Mouse (Mus musculus) left cerebral cortex, postnatal 14 days (tissue): ENCODE data around the gene Fignl1. TPM values are rescaled to one million over a fixed set of nuclear protein-coding genes. Genes with fewer than 3 reads are reported as not detected.
A peak's percentile ranks its signal among the peaks of the same experiment; 100 is the strongest.

ENCODE experiments used
- DNase-seq, 2 experiments: peaks; one replicate each; pipeline ENCODE4 v3.0.0; 2021 to 2022; ENCODE audit warnings: low spot score in 2 of 2, mixed read lengths in 1 of 2
- intact Hi-C: fragments of 180-260 bp; cut with DNase I; formaldehyde crosslinking; loops from one replicate; pipeline ENCODE4 v1.15.1; 2025
- total RNA-seq, 2 experiments: library from RNA; stranded (reverse); gene quantifications; 2 replicates each; pipeline ENCODE4 v1.2.3; 2021

Fignl1 gene
- total RNA-seq, 2 experiments from 2014 or later, result 0.70 to 0.81 TPM

GRCm38 (mm10) chr11:11819206-11819605 lies 10.4 kb upstream of the Fignl1 start:
- intact Hi-C loops, result no loop called here
- no peak for DNase-seq

DNA sequence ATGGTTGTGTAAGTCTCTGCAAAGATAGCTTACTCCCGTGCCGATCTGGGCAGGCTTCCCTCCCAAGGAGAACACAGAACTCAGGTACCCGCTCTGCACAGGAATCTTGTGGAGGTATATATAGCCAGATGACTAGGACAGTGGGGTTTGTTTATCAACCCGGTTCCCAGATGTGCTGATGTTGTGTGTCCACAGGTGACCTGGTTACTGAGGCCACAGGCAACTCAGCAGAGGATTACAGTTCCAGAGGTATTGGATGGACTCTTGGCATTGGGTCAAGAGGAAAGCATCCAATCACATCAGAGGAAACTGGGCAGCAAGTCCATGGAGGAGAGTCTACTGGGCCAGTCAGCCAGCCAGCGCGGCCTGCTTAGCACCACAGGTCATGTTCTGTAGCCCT lies 10.0 kb upstream of the Fignl1 start:
- DNase-seq, result no peak
- intact Hi-C loops, result no loop called here

DNA sequence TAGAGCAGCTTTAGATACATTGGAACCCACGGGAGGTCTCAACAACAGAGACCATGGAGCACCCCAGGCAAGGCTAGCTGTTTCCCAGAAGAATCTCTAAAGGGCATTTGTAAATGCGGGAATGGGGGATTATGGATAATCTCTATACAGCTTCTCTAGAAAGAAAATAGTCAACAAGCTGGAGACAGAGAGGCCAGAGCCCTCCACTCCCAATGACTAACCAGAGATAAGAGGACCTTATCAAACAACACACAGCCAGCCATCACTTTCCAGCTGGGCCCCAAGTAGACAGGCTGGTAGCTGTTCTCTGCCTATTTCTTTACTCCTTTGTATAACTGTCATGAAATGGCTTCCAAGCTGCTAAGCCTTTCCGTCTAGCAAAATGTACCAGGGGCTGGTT lies 7.0 kb upstream of the Fignl1 start:
- DNase-seq, result no peak
- intact Hi-C loops, result no loop called here

DNA sequence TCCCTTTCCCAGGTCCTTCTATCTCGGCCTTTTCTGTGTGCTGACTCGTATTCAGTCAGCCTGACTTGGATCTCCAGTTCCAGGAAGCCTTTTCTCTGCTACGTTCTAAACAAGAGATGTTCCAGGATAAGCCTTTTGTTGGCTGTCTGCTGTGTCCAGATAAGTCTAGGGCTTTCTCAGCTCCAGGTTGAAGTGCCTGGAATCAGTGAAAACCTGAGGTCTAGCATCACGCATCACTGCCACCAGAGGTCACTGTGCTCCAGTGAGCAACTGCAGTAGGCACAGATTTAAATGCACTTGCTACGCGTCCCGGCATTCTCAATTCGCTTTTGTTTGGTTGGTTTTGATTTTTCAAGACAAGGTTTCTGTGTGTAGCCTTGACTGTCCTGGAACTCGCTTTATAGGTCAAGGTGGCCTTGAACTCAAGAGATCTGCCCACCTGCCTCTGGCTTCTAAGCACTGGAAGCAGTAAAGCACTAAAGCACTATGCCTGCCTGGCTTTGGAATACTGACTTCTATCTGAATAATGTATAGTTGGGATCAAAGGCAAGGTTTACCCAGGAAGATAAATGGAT lies 3.2 kb upstream of the Fignl1 start:
- DNase-seq, result peak; percentile 78 to 85
- intact Hi-C loops, result loop anchor here (5.0 kb wide), 1 partner anchor 730 kb away; no protein-coding TSS in a partner anchor

GRCm38 (mm10) chr11:11809404-11810175 lies 828 bp upstream of the Fignl1 start:
- DNase-seq, result no peak
- intact Hi-C loops, result loop anchor here (5.0 kb wide), 1 partner anchor 733 kb away; no protein-coding TSS in a partner anchor

GRCm38 (mm10) chr11:11808035-11808819 lies 535 bp downstream of the Fignl1 start:
- DNase-seq, result no peak
- intact Hi-C loops, result no loop called here

- no peak for DNase-seq
- intact Hi-C loops, result no loop called here
These were observed 2.8 kb downstream of the Fignl1 start for GRCm38 (mm10) chr11:11805951-11806350.

- DNase-seq, result no peak
- intact Hi-C loops, result no loop called here
These were observed 4.3 kb downstream of the Fignl1 start for GRCm38 (mm10) chr11:11804421-11804820.

GRCm38 (mm10) chr11:11801067-11801466 lies 7.7 kb downstream of the Fignl1 start:
- intact Hi-C loops, result no loop called here
- no peak for DNase-seq

GRCm38 (mm10) chr11:11800304-11800703 lies 8.5 kb downstream of the Fignl1 start:
- DNase-seq, result no peak
- intact Hi-C loops, result no loop called here

DNA sequence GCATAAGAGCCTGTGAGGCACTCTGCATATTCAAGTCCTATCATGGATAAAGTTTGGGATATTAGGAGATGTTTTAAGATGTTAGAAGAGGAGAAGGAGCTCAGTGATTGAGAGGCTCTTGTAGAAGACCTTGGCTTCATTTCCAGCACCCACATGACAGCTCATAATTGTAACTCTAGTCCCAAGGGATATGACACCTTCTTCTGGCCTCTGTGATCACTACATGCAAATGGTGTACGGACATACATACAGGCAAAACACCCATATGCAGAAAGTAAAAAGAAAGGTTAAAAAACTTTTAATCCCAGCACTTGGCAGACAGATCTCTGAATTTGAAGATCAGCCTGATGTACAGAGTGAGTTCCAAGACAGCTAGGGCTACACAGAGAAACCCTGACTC lies 10.1 kb downstream of the Fignl1 start:
- intact Hi-C loops, result no loop called here
- no peak for DNase-seq

- intact Hi-C loops, result no loop called here
- DNase-seq, result no peak
These were observed 14.1 kb downstream of the Fignl1 start for GRCm38 (mm10) chr11:11794626-11795025.

GRCm38 (mm10) chr11:11788521-11788974 lies 20.2 kb downstream of the Fignl1 start:
- intact Hi-C loops, result loop anchor here (1.0 to 2.0 kb wide), 3 partner anchors 231 to 326 kb away; partner anchors contain the start of genes Spata48 and Zpbp
- peak; percentile 71 to 83 for DNase-seq

DNA sequence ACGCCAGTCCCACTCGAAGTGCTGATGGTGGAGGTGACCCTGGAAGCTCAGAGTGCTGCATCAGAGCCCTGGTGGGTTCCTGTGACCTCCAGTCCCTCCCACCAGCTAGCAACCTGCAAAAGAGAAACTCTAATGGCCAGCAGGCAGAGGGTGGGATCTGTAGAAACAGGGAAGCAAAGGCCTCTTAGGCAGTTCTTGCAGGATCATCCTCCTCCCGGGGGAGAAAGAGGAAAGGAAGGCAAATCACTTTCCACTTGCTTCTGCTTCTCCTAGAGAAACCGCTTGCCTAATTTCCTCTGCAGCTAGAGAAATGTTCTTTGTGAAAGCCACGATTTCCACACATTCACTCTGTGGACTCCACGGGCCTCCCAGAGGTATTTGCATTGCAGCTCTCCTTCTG lies 23.3 kb downstream of the Fignl1 start:
- DNase-seq, result no peak

GRCm38 (mm10) chr11:11781728-11782127 lies 27.0 kb downstream of the Fignl1 start:
- intact Hi-C loops, result no loop called here
- DNase-seq, result no peak

More for the DNA sequence above, 23.3 kb downstream of the Fignl1 start:
- intact Hi-C loops, result no loop called here

- intact Hi-C loops, result no loop called here
- peak; percentile 7 to 13 for DNase-seq
These were observed 30.4 kb downstream of the Fignl1 start for GRCm38 (mm10) chr11:11778345-11778744.

DNA sequence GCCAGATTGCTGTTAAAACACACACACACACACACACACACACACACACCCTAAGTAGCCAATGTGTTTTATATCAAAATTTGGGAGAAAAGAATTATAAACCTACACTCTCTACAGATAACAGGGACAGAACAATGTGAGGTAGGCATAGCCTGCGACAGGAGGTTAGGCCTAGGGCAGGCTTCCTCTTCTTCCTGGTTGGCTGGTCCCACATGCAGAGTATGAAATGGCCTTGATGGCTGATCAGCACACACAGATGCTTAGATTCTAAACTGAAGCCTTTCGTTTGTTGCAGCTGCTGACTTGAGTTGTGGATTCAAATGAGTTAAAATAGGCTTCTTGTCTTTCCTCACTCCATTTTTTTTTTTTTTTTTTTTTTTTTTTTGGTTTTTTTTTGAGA lies 31.0 kb downstream of the Fignl1 start:
- intact Hi-C loops, result no loop called here
- no peak for DNase-seq

DNA sequence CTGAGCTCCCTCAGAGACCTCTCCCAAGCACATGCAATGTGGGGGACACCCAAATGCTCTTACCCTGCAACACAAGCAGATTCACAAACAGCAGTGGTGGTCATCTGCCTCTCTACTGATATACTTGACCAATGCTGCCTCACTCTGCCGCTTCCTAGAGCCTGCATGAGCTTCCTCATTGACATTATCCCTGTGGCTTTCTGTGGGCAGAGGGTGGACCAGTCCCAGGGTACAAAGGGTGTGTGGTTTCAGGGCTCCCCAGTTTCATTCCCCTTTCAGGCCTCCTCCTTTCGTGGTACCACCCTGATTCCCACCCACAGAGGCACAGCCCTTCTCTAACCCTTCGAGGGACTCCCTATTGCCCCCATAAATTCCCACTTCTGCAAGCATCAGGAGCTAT lies 31.5 kb downstream of the Fignl1 start:
- intact Hi-C loops, result no loop called here
- no peak for DNase-seq

DNA sequence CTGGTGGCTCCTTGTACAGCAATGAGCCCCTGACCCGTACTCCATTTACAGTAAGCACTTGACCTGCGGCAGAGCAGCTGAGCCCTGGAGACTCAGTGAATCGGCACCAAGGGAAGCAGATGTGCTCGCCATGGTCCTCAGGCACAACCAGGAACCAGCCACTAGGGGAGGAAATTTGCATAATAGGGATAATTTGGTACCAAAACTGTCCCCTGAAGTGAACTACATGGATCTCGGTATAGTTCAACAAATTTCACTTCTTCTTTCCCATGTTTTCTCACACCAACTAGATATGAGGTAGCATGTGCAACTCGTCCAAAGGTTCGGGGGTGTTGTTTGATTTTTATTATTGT lies 32.0 kb downstream of the Fignl1 start:
- intact Hi-C loops, result no loop called here
- DNase-seq, result no peak

GRCm38 (mm10) chr11:11776071-11776821 lies 32.5 kb downstream of the Fignl1 start:
- intact Hi-C loops, result no loop called here
- no peak for DNase-seq
